Mouse (Mus musculus) intestine, embryonic 14.5 days (tissue): ENCODE data around the gene Slc9a8. TPM values are rescaled to one million over a fixed set of nuclear protein-coding genes. Genes with fewer than 3 reads are reported as not detected.

Source experiments
- ATAC-seq: fragments of 200-750 bp; cut with Nextera tagmentation; replicated peaks from 2 replicates; pipeline ENCODE4 v1.8.0; 2017; ENCODE audit warnings: low read depth, moderate number of reproducible peaks, moderate TSS enrichment, moderate library complexity; ENCODE audit not compliant: low FRiP score, low TSS enrichment
- DNase-seq: peaks from one replicate; pipeline ENCODE4 v3.0.0-alpha.2; 2018; ENCODE audit warnings: low spot score
- H3K27ac ChIP-seq: fragments of 300-500 bp; sonication (generic); 2 replicates; pipeline ENCODE4 v1.5.1; 2014; ENCODE audit warnings: low read depth, mild to moderate bottlenecking, control low read depth
- H3K27me3 ChIP-seq: fragments of 300-500 bp; sonication (generic); replicated peaks from 2 replicates; pipeline ENCODE4 v1.6.1; 2014; ENCODE audit warnings: low read length, control low read depth; ENCODE audit not compliant: control insufficient read depth, insufficient read depth
- H3K36me3 ChIP-seq: fragments of 300-500 bp; sonication (generic); 2 replicates; pipeline ENCODE4 v1.6.1; 2014; ENCODE audit warnings: low read length, control low read depth; ENCODE audit not compliant: control insufficient read depth, insufficient read depth
- H3K4me1 ChIP-seq: fragments of 300-500 bp; sonication (generic); replicated peaks from 2 replicates; pipeline ENCODE4 v1.6.1; 2014; ENCODE audit warnings: low read length, control low read depth, mixed read lengths; ENCODE audit not compliant: control insufficient read depth, insufficient read depth
- H3K4me2 ChIP-seq: fragments of 300-500 bp; sonication (generic); 2 replicates; pipeline ENCODE4 v1.6.1; 2014; ENCODE audit warnings: low read length
- H3K4me3 ChIP-seq: fragments of 300-500 bp; sonication (generic); 2 replicates; pipeline ENCODE4 v1.5.1; 2014; ENCODE audit warnings: low read depth, low read length, control low read depth, mixed read lengths
- H3K9ac ChIP-seq: fragments of 300-500 bp; sonication (generic); 2 replicates; pipeline ENCODE4 v1.6.1; 2014; ENCODE audit warnings: mild to moderate bottlenecking, low read length
- H3K9me3 ChIP-seq: fragments of 300-500 bp; sonication (generic); 2 replicates; pipeline ENCODE4 v1.6.1; 2016; ENCODE audit warnings: low read length, control low read depth; ENCODE audit not compliant: control insufficient read depth
- WGBS: fragments of 180-500 bp; shearing (Covaris S2); extraction: QIAGEN DNeasy Blood & Tissue Kit; methylation state at CpG from one replicate; pipeline ENCODE4 v1.1.7; 2014; 5-methylcytosine and 5-hydroxymethylcytosine counted together
- polyA plus RNA-seq: library from polyadenylated mRNA; unstranded; fragments of >200 nt; fragmentation: Nextera tagmentation; extraction: Ambion mirVana; gene quantifications from 2 replicates; pipeline ENCODE4 v1.2.1, GENCODE M21; 2014

Gene Slc9a8
- polyA plus RNA-seq, 1 experiment from 2014 or later = 21.0 TPM

GRCm38 (mm10) chr2:167485501-167486377, 64.2 kb downstream of the Slc9a8 start:
- Histone ChIP-seq H3K9ac (no peak overlapping the region), H3K4me2 (no peak overlapping the region), H3K4me3 (no peak overlapping the region), H3K36me3 (peaks cover 40% of the 10 kb centered on the region), H3K4me1 (no peaks in the 10 kb centered on the region), H3K27ac (no peak overlapping the region), H3K27me3 (no peaks in the 10 kb centered on the region), H3K9me3 (no peaks in the 10 kb centered on the region)
- ATAC-seq = no peak
- WGBS = 91% methylated on average over 7 of the region's 7 CpGs
- DNase-seq = no peak

- Histone ChIP-seq H3K9me3 (no peaks in the 10 kb centered on the region), H3K9ac (no peak overlapping the region), H3K36me3 (peaks cover 40% of the 10 kb centered on the region), H3K4me3 (no peak overlapping the region), H3K4me1 (peaks cover 3% of the 10 kb centered on the region), H3K27me3 (no peaks in the 10 kb centered on the region), H3K4me2 (no peak overlapping the region), H3K27ac (no peak overlapping the region)
- DNase-seq = no peak
- no peak for ATAC-seq
- WGBS = 93% methylated on average over 4 of the region's 4 CpGs
Measured at GRCm38 (mm10) chr2:167486573-167486972, 65.1 kb downstream of the Slc9a8 start.

GRCm38 (mm10) chr2:167487551-167487950, 66.0 kb downstream of the Slc9a8 start:
- no peak for ATAC-seq
- H3K36me3 ChIP-seq = peaks cover 37% of the 10 kb centered on the region
- peaks cover 9% of the 10 kb centered on the region for H3K4me1 ChIP-seq

GRCm38 (mm10) chr2:167487994-167488393, 66.5 kb downstream of the Slc9a8 start:
- DNase-seq (no peak), ATAC-seq (no peak)
- H3K9ac ChIP-seq = no peak overlapping the region
- no peak overlapping the region for H3K4me2 ChIP-seq
- no peaks in the 10 kb centered on the region for H3K9me3 ChIP-seq
- H3K36me3 ChIP-seq = peaks cover 33% of the 10 kb centered on the region
- no peak overlapping the region for H3K4me3 ChIP-seq
- H3K4me1 ChIP-seq = peaks cover 9% of the 10 kb centered on the region
- 86% methylated on average over 6 of the region's 6 CpGs for WGBS
- H3K27ac ChIP-seq = no peak overlapping the region
- no peaks in the 10 kb centered on the region for H3K27me3 ChIP-seq

More at GRCm38 (mm10) chr2:167487551-167487950, 66.0 kb downstream of the Slc9a8 start:
- WGBS = 94% methylated on average over 6 of the region's 6 CpGs
- DNase-seq = no peak
- Histone ChIP-seq H3K4me2 (no peak overlapping the region), H3K9me3 (no peaks in the 10 kb centered on the region), H3K4me3 (no peak overlapping the region), H3K27me3 (no peaks in the 10 kb centered on the region), H3K9ac (no peak overlapping the region), H3K27ac (no peak overlapping the region)

GRCm38 (mm10) chr2:167490813-167491525, 69.5 kb downstream of the Slc9a8 start:
- Histone ChIP-seq H3K4me2 (peak overlapping the region; percentile 80; the same call in 1 of the 2 replicates), H3K27ac (no peak overlapping the region), H3K27me3 (no peaks in the 10 kb centered on the region), H3K9ac (no peak overlapping the region), H3K9me3 (no peaks in the 10 kb centered on the region), H3K4me3 (0 out of 2 replicates have a peak overlapping the region, but pooled peaks have one; percentile 83), H3K4me1 (peaks cover 15% of the 10 kb centered on the region), H3K36me3 (peaks cover 11% of the 10 kb centered on the region; the same call in 1 of the 2 replicates)
- ATAC-seq (no peak), DNase-seq (no peak)
- WGBS = 82% methylated on average over 4 of the region's 4 CpGs

GRCm38 (mm10) chr2:167491757-167492708, 70.5 kb downstream of the Slc9a8 start, which contains the start of gene Rnf114:
Gene Rnf114 (plus strand): TSS chr2:167492645.
- DNase-seq (peak; percentile 77), ATAC-seq (peak; percentile 61)
- H3K27ac ChIP-seq = peak within 1 kb of the TSS; percentile 96
- peak within 1 kb of the TSS; percentile 80 for H3K4me2 ChIP-seq
- H3K4me1 ChIP-seq = peaks cover 15% of the 10 kb centered on the region
- no peaks in the 10 kb centered on the region for H3K27me3 ChIP-seq
- peaks cover 9% of the 10 kb centered on the region; the same call in 1 of the 2 replicates for H3K36me3 ChIP-seq
- H3K4me3 ChIP-seq = peak within 1 kb of the TSS; percentile 83
- peak within 1 kb of the TSS; percentile 86 for H3K9ac ChIP-seq
- 3% methylated on average over 52 of the region's 52 CpGs for WGBS
- no peaks in the 10 kb centered on the region for H3K9me3 ChIP-seq

GRCm38 (mm10) chr2:167492713-167493636, 71.5 kb downstream of the Slc9a8 start, which contains the start of gene Spata2:
Gene Spata2 (minus strand): TSS chr2:167492887.
- H3K4me1 ChIP-seq = peaks cover 15% of the 10 kb centered on the region
- ATAC-seq (peak; percentile 90), DNase-seq (peak; percentile 98)
- peak within 1 kb of the TSS; percentile 96 for H3K27ac ChIP-seq
- no peaks in the 10 kb centered on the region for H3K9me3 ChIP-seq
- peak within 1 kb of the TSS; percentile 83 for H3K4me3 ChIP-seq
- H3K27me3 ChIP-seq = no peaks in the 10 kb centered on the region
- H3K36me3 ChIP-seq = peaks cover 4% of the 10 kb centered on the region; the same call in 1 of the 2 replicates
- H3K4me2 ChIP-seq = peak within 1 kb of the TSS; percentile 80
- peak within 1 kb of the TSS; percentile 86 for H3K9ac ChIP-seq
- WGBS = 1% methylated on average over 63 of the region's 63 CpGs
